Mouse (Mus musculus) urinary bladder, postnatal 14 days (tissue): Measurements from ENCODE around the gene Ddb2.

ENCODE experiments used
- DNase-seq: peaks from one replicate; pipeline ENCODE4 v3.0.0; 2021; ENCODE audit warnings: low spot score

Gene Ddb2

GRCm38 (mm10) chr2:91236601-91237510 lies at the start of gene Ddb2:
Ddb2 (minus strand) TSS chr2:91236982.
- DNase-seq, result peak; percentile 95

GRCm38 (mm10) chr2:91285885-91286505 lies 49.2 kb upstream of the Ddb2 start:
- peak; percentile 87 for DNase-seq

- DNase-seq, result peak; percentile 60
Observed at GRCm38 (mm10) chr2:91284375-91285199, 47.8 kb upstream of the Ddb2 start.

- DNase-seq, result no peak
Observed at GRCm38 (mm10) chr2:91283972-91284371, 47.2 kb upstream of the Ddb2 start.

- peak; percentile 73 for DNase-seq
Observed at GRCm38 (mm10) chr2:91281366-91281765, 44.6 kb upstream of the Ddb2 start.

- no peak for DNase-seq
Observed at GRCm38 (mm10) chr2:91279372-91279755, 42.6 kb upstream of the Ddb2 start.

GRCm38 (mm10) chr2:91278749-91279371 lies 42.1 kb upstream of the Ddb2 start:
- peak; percentile 74 for DNase-seq

- DNase-seq, result no peak
Observed at GRCm38 (mm10) chr2:91269687-91270133, 32.9 kb upstream of the Ddb2 start.

- no peak for DNase-seq
Observed at GRCm38 (mm10) chr2:91268706-91269105, 31.9 kb upstream of the Ddb2 start.

- no peak for DNase-seq
Observed at GRCm38 (mm10) chr2:91268042-91268441, 31.3 kb upstream of the Ddb2 start.

GRCm38 (mm10) chr2:91264711-91265681 lies 28.2 kb upstream of the Ddb2 start, which contains the start of gene Arfgap2:
Arfgap2 (plus strand) TSS chr2:91264974.
- DNase-seq, result peak; percentile 97

- no peak for DNase-seq
Observed at GRCm38 (mm10) chr2:91263692-91264660, 27.2 kb upstream of the Ddb2 start.

- no peak for DNase-seq
Observed at GRCm38 (mm10) chr2:91259493-91259892, 22.7 kb upstream of the Ddb2 start.

- no peak for DNase-seq
Observed at GRCm38 (mm10) chr2:91258830-91259229, 22.0 kb upstream of the Ddb2 start.

- no peak for DNase-seq
Observed at GRCm38 (mm10) chr2:91258054-91258453, 21.3 kb upstream of the Ddb2 start.

- peak; percentile 53 for DNase-seq
Observed at GRCm38 (mm10) chr2:91257126-91257980, 20.6 kb upstream of the Ddb2 start.

- peak; percentile 69 for DNase-seq
Observed at GRCm38 (mm10) chr2:91256256-91257125, 19.7 kb upstream of the Ddb2 start.
